Mouse (Mus musculus) thymus, adult 2 months (tissue): ENCODE results near the gene Acot2.
"Not testable (repeated sequence)": the region's sequence is repeated elsewhere in the genome, so short reads cannot be mapped to it uniquely, and the experiment has no call there.

ENCODE experiments used
- CTCF ChIP-seq: fragments of 200-500 bp; IDR thresholded peaks from 2 replicates; pipeline ENCODE4 v1.5.1; 2012; ENCODE audit warnings: mild to moderate bottlenecking, control low read depth, low read length, moderate library complexity, borderline replicate concordance; ENCODE audit not compliant: control insufficient read depth, poor library complexity, insufficient read depth; ENCODE audit errors: extremely low read depth
- POLR2A ChIP-seq: fragments of 200-500 bp; IDR thresholded peaks from 2 replicates; pipeline ENCODE4 v1.6.1; 2012; ENCODE audit warnings: mild to moderate bottlenecking, low read length, control low read depth, moderate library complexity; ENCODE audit not compliant: control insufficient read depth, poor library complexity, insufficient read depth; ENCODE audit errors: extremely low read depth

DNA sequence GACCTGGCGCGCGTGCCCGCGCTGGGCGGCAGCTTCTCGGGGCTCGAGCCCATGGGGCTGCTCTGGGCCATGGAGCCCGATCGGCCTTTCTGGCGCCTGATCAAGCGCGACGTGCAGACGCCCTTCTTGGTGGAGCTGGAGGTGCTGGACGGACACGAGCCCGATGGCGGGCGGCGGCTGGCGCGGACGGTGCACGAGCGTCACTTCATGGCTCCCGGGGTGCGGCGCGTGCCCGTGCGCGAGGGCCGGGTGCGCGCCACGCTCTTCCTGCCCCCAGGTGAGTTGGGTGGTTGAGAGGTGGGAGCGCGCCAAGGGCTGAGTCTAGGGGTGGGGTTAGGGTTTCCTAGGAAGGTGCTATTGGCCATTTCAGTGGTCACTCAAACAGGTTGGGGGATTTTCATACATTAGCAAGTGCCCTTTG, 51.0 kb downstream of the Acot2 start, which contains the start of gene Gm49366:
- not testable (repeated sequence) for TF ChIP-seq CTCF, POLR2A
